Mouse (Mus musculus) myocyte (in vitro differentiated cells): ENCODE measurements around the gene Prdm1.

ENCODE experiments used
- CEBPB ChIP-seq: IDR thresholded peaks from 2 replicates; pipeline ENCODE4 v1.6.1; 2011; ENCODE audit warnings: mild to moderate bottlenecking, moderate library complexity; ENCODE audit not compliant: poor library complexity, insufficient read depth, severe bottlenecking
- E2F4 ChIP-seq: IDR thresholded peaks from one replicate; pipeline ENCODE4 v1.6.1; 2011; ENCODE audit warnings: mild to moderate bottlenecking, control low read depth, moderate library complexity; ENCODE audit not compliant: insufficient read depth
- MAX ChIP-seq: IDR thresholded peaks from one replicate; pipeline ENCODE4 v1.6.1; 2011; ENCODE audit warnings: low read depth, mild to moderate bottlenecking, control low read depth
- MYOD1 ChIP-seq, 3 experiments: IDR thresholded peaks; one replicate each; pipeline ENCODE4 v1.6.1; 2011; ENCODE audit warnings: control low read depth in 2 of 3, low read depth in 2 of 3, mild to moderate bottlenecking in 2 of 3, moderate library complexity in 1 of 3; ENCODE audit not compliant: insufficient read length in 2 of 3, control insufficient read depth in 1 of 3
- MYOG ChIP-seq, 3 experiments: IDR thresholded peaks; one replicate each; pipeline ENCODE4 v1.6.1; 2011; ENCODE audit warnings: control low read depth in 2 of 3, low read depth in 2 of 3, mild to moderate bottlenecking in 2 of 3; ENCODE audit not compliant: insufficient read length in 2 of 3, control insufficient read depth in 1 of 3, insufficient read depth in 1 of 3
- POLR2A ChIP-seq: IDR thresholded peaks from one replicate; pipeline ENCODE4 v1.6.1; 2011; ENCODE audit warnings: low read depth, mild to moderate bottlenecking, control low read depth, moderate library complexity; ENCODE audit not compliant: insufficient read length
- POLR2AphosphoS2 ChIP-seq: IDR thresholded peaks from one replicate; pipeline ENCODE4 v1.6.1; 2011; ENCODE audit warnings: low read depth, control low read depth; ENCODE audit not compliant: insufficient read length
- TCF12 ChIP-seq: IDR thresholded peaks from one replicate; pipeline ENCODE4 v1.6.1; 2011; ENCODE audit warnings: mild to moderate bottlenecking, control low read depth; ENCODE audit not compliant: poor library complexity, insufficient read depth, severe bottlenecking
- USF1 ChIP-seq: IDR thresholded peaks from one replicate; pipeline ENCODE4 v1.6.1; 2011; ENCODE audit warnings: low read depth, mild to moderate bottlenecking, control low read depth, moderate library complexity

- TF ChIP-seq MYOD1 (IDR thresholded peaks at IDR 0.05; ENCODE audit: control insufficient read depth in 1 of 3, insufficient read length in 2 of 3, low read depth in 2 of 3) (no peak), USF1 (no peak), POLR2A (no peak), CEBPB (no peak), POLR2AphosphoS2 (no peak), MAX (no peak), E2F4 (no peak), TCF12 (no peak), MYOG (IDR thresholded peaks at IDR 0.05; ENCODE audit: control insufficient read depth in 1 of 3, insufficient read depth in 1 of 3, insufficient read length in 2 of 3, low read depth in 2 of 3) (no peak)
Observed at GRCm38 (mm10) chr10:44454753-44455152, 73.5 kb downstream of the Prdm1 start.
